Mouse (Mus musculus) ES-E14 (cell line): ENCODE measurements at regions not wholly inside any gene's neighbourhood (a gene's known extent, or its start where the extent isn't known, plus 50 kb on each side); places are given as distances from the start of the nearest gene placed in this dataset.

Source experiments
- DNase-seq: peaks from one replicate; pipeline ENCODE4 v3.0.0-alpha.2; 2013; ENCODE audit warnings: low read depth, low spot score
- H3K27ac ChIP-seq: 2 replicates; pipeline ENCODE4 v1.5.1; 2012; ENCODE audit warnings: low read depth, mild to moderate bottlenecking, low read length, moderate library complexity, mixed read lengths; ENCODE audit not compliant: poor library complexity, insufficient read depth, severe bottlenecking
- H3K36me3 ChIP-seq: 2 replicates; pipeline ENCODE4 v1.6.1; 2012; ENCODE audit warnings: mild to moderate bottlenecking, low read length, moderate library complexity, mixed read lengths; ENCODE audit not compliant: control insufficient read depth, poor library complexity, insufficient read depth, severe bottlenecking
- H3K4me1 ChIP-seq, 2 experiments: fragments of 150-350 bp in 1 of 2; sonication (generic) in 1 of 2; 2 replicates each; pipeline ENCODE4 v1.6.1; 2012; ENCODE audit warnings: low read length in 2 of 2, mild to moderate bottlenecking in 1 of 2, mixed read lengths in 1 of 2; ENCODE audit not compliant: control insufficient read depth in 2 of 2, insufficient read depth in 2 of 2, poor library complexity in 1 of 2
- H3K4me3 ChIP-seq, 2 experiments: fragments of 150-350 bp in 1 of 2; sonication (generic) in 1 of 2; 2 replicates each; pipeline ENCODE4 v1.5.1; 2012; ENCODE audit warnings: low read length in 2 of 2, low read depth in 1 of 2, mild to moderate bottlenecking in 1 of 2, mixed read lengths in 1 of 2; ENCODE audit not compliant: insufficient read depth in 1 of 2, poor library complexity in 1 of 2, severe bottlenecking in 1 of 2
- H3K9ac ChIP-seq: 2 replicates; pipeline ENCODE4 v1.6.1; 2012; ENCODE audit warnings: low read depth, mild to moderate bottlenecking, low read length, mixed read lengths; ENCODE audit not compliant: poor library complexity, insufficient read depth, severe bottlenecking
- H3K9me3 ChIP-seq: fragments of 150-350 bp; sonication (generic); 2 replicates; pipeline ENCODE4 v1.6.1; 2012; ENCODE audit warnings: low read depth, mild to moderate bottlenecking, low read length; ENCODE audit not compliant: control insufficient read depth, insufficient read depth
- CHD2 ChIP-seq: IDR thresholded peaks from 2 replicates; pipeline ENCODE4 v1.6.1; 2014; ENCODE audit warnings: mild to moderate bottlenecking, low read depth, low read length, inconsistent platforms
- HCFC1 ChIP-seq: IDR thresholded peaks from 2 replicates; pipeline ENCODE4 v1.6.1; 2012; ENCODE audit warnings: low read length, inconsistent platforms, borderline replicate concordance; ENCODE audit not compliant: insufficient read depth
- MAFK ChIP-seq: IDR thresholded peaks from 2 replicates; pipeline ENCODE4 v1.6.1; 2014; ENCODE audit warnings: mild to moderate bottlenecking, low read depth, low read length, inconsistent platforms; ENCODE audit not compliant: insufficient read depth
- ZC3H11A ChIP-seq: IDR thresholded peaks from 2 replicates; pipeline ENCODE4 v1.6.1; 2012; ENCODE audit warnings: low read depth, mild to moderate bottlenecking, inconsistent platforms, low read length, borderline replicate concordance
- in situ Hi-C, 2 experiments: fragments of 600-800 bp; cut with MboI; formaldehyde crosslinking; loops; one replicate each; pipeline ENCODE4 v1.15.1; 2025; ENCODE audit warnings: low sequenced_read_pairs in 2 of 2, inconsistent platforms in 1 of 2; ENCODE audit not compliant: unreplicated experiment in 2 of 2

- Histone ChIP-seq H3K4me1 (no peaks in the 10 kb centered on the region), H3K9me3 (no peaks in the 10 kb centered on the region), H3K9ac (no peak overlapping the region), H3K27ac (no peak overlapping the region), H3K4me3 (no peak overlapping the region), H3K36me3 (no peaks in the 10 kb centered on the region)
- in situ Hi-C loops: no loop called here
- no peak for DNase-seq
- no peak for TF ChIP-seq CHD2
- TF ChIP-seq ZC3H11A: no peak
- no peak for TF ChIP-seq HCFC1
- no peak for TF ChIP-seq MAFK
These were observed 871.8 kb downstream of the Cdh11 start for GRCm38 (mm10) chr8:101913665-101914064.
